Mouse (Mus musculus) midbrain, embryonic 11.5 days (tissue): ENCODE measurements around the gene Cwc22. TPM values are rescaled to one million over a fixed set of nuclear protein-coding genes. Genes with fewer than 3 reads are reported as not detected.

Experiments
- ATAC-seq: fragments of 200-750 bp; cut with Nextera tagmentation; 2 replicates; pipeline ENCODE4 v1.8.0; 2017; ENCODE audit warnings: moderate TSS enrichment, moderate library complexity; ENCODE audit not compliant: low FRiP score
- DNase-seq: peaks from one replicate; pipeline ENCODE4 v3.0.0; 2015; ENCODE audit warnings: low spot score; ENCODE audit errors: missing footprints
- H3K27ac ChIP-seq: fragments of 300-500 bp; sonication (generic); 2 replicates; pipeline ENCODE4 v1.5.1; 2014; ENCODE audit warnings: low read depth, low read length
- H3K27me3 ChIP-seq: fragments of 300-500 bp; sonication (generic); 2 replicates; pipeline ENCODE4 v1.6.1; 2014; ENCODE audit warnings: mild to moderate bottlenecking, low read length, moderate library complexity, mixed read lengths; ENCODE audit not compliant: control insufficient read depth, insufficient read depth
- H3K36me3 ChIP-seq: fragments of 300-500 bp; sonication (generic); 2 replicates; pipeline ENCODE4 v1.6.1; 2014; ENCODE audit warnings: mild to moderate bottlenecking, low read length, moderate library complexity, mixed read lengths; ENCODE audit not compliant: control insufficient read depth, insufficient read depth
- H3K4me1 ChIP-seq: fragments of 300-500 bp; sonication (generic); 2 replicates; pipeline ENCODE4 v1.6.1; 2014; ENCODE audit warnings: low read length; ENCODE audit not compliant: control insufficient read depth, insufficient read depth
- H3K4me2 ChIP-seq: fragments of 300-500 bp; sonication (generic); 2 replicates; pipeline ENCODE4 v1.6.1; 2014; ENCODE audit warnings: mild to moderate bottlenecking, moderate library complexity
- H3K4me3 ChIP-seq: fragments of 300-500 bp; sonication (generic); 2 replicates; pipeline ENCODE4 v1.5.1; 2014; ENCODE audit warnings: low read depth, low read length
- H3K9ac ChIP-seq: fragments of 300-500 bp; sonication (generic); 2 replicates; pipeline ENCODE4 v1.6.1; 2014; ENCODE audit warnings: low read length
- H3K9me3 ChIP-seq: fragments of 300-500 bp; sonication (generic); 2 replicates; pipeline ENCODE4 v1.6.1; 2016; ENCODE audit warnings: low read length; ENCODE audit not compliant: control insufficient read depth
- WGBS: fragments of 180-500 bp; shearing (Covaris S2); extraction: QIAGEN DNeasy Blood & Tissue Kit; methylation state at CpG from one replicate; pipeline ENCODE4 v1.1.7; 2014; 5-methylcytosine and 5-hydroxymethylcytosine counted together
- polyA plus RNA-seq: library from polyadenylated mRNA; unstranded; fragments of >200 nt; fragmentation: Nextera tagmentation; extraction: Ambion mirVana; gene quantifications from 2 replicates; pipeline ENCODE4 v1.2.1, GENCODE M21; 2014

The Cwc22 gene
- polyA plus RNA-seq, 1 experiment from 2014 or later = 38.5 TPM

DNA sequence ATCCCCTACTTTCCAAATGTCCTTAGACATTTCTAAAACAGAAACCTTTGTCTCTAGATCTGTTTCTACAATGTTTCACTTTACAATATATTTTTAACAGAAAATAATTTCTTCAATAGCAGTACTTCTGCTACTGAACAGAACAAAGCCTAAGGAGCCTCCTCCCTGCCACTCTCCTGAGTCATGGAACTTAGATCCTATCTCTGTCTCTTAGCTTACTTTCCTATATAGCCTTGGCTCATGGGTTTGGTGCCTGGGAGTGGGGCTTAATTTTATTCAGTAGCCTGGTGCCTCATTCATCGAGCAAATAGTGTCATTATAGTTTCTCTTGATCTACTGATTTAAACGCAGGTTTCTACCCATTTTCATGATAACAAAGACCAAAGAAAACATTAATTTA is 4.2 kb downstream of the Cwc22 start:
- no peak for ATAC-seq

DNA sequence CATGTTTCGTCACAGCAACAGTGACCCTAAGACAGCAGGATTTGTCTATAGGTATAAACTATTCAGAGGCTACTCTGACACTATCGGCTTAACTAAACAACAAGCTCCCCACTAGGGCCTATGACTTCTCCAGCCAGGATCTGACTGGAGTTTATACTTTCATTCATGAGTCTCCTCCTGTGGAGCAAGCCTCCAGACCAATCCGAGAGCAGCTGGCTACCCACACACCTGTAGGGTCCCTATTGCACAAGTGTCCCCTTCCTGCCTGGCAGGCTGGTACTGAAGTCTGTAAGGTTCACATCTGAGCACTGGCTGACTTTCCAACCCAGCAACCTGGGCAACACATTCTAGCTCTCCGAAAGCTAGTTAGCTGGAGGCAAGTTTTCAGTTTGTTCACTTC is 7.9 kb downstream of the Cwc22 start:
- DNase-seq (no peak), ATAC-seq (no peak)
- Histone ChIP-seq H3K27me3 (no peaks in the 10 kb centered on the region), H3K27ac (no peak overlapping the region), H3K36me3 (peaks cover 3% of the 10 kb centered on the region), H3K9me3 (no peaks in the 10 kb centered on the region), H3K9ac (no peak overlapping the region), H3K4me2 (no peak overlapping the region), H3K4me3 (no peak overlapping the region), H3K4me1 (no peaks in the 10 kb centered on the region)
- WGBS = 95% methylated on average over 4 of the region's 4 CpGs

More for the DNA sequence above, 4.2 kb downstream of the Cwc22 start:
- H3K36me3 ChIP-seq = no peaks in the 10 kb centered on the region
- H3K4me1 ChIP-seq = peaks cover 7% of the 10 kb centered on the region
- H3K4me3 ChIP-seq = no peak overlapping the region
- no peak overlapping the region for H3K27ac ChIP-seq
- no peaks in the 10 kb centered on the region for H3K27me3 ChIP-seq
- DNase-seq = no peak
- H3K9me3 ChIP-seq = no peaks in the 10 kb centered on the region
- H3K4me2 ChIP-seq = no peak overlapping the region
- no peak overlapping the region for H3K9ac ChIP-seq
- WGBS = 91% methylated on average over 2 of the region's 2 CpGs

DNA sequence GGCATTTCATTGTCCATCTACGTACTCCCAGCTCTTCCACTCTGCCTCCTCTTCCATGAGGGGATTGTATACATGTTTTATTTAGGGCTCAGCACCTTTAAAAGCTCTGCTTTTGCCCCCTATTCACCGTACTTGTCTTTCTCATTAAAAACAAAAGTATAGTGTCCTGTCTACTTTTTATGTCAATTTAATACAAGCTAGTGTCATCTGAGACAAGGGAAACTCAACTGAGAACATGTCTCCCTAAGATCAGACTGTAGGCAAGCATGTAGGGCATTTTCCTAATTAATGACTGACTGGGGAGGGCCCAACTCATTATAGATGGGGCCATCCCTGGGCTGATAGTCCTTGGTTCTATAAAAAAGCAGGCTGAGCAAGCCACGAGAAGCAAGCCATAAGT is 8.4 kb downstream of the Cwc22 start:
- Histone ChIP-seq H3K9ac (no peak overlapping the region), H3K4me1 (no peaks in the 10 kb centered on the region), H3K27ac (no peak overlapping the region), H3K9me3 (no peaks in the 10 kb centered on the region), H3K4me3 (no peak overlapping the region), H3K4me2 (no peak overlapping the region), H3K27me3 (no peaks in the 10 kb centered on the region), H3K36me3 (peaks cover 3% of the 10 kb centered on the region)
- DNase-seq = no peak
- ATAC-seq = no peak
- 88% methylated on average over 3 of the region's 3 CpGs for WGBS

DNA sequence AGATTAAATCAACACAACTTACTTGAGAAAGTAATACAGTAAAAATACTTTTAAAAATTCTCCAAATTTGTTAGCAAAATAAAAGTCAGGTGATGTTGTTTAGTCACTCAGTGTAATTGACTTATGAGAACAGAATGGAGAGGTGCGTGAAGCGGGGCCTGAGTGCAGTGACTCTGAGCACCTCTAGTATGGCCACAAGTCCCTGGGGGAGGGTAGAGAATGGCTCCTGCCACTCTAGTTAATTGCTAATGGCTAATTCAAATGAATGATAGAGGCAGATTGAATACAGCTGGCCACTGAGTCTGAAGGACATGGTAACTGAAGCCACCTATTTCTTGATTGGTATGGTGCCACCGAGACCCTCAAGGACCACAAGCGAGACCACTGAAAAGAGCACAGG is 12.0 kb downstream of the Cwc22 start:
- Histone ChIP-seq H3K4me2 (no peak overlapping the region), H3K36me3 (peaks cover 3% of the 10 kb centered on the region), H3K27me3 (no peaks in the 10 kb centered on the region), H3K4me1 (no peaks in the 10 kb centered on the region), H3K9ac (no peak overlapping the region), H3K9me3 (no peaks in the 10 kb centered on the region), H3K4me3 (no peak overlapping the region), H3K27ac (no peak overlapping the region)
- WGBS = 95% methylated on average over 4 of the region's 4 CpGs
- no peak for DNase-seq
- no peak for ATAC-seq

DNA sequence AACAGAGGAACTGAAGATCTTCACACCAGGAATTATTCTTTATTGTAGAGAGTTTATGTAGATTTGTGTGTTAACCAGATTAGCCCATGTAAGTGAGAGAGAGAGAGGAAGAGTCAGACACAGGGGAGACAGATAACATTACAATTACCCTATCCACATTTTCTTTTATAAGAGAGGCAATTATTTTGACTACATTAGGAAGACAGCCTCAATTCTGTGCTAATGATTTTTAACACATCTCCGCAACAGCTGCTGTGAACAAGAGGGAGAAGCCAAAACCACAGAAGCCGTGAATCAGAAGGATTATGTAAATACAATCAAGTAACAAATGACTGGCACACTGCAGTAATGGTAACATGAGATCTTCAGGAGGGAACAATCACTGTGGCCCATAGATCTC is 12.5 kb downstream of the Cwc22 start:
- H3K4me3 ChIP-seq = no peak overlapping the region
- no peak overlapping the region for H3K4me2 ChIP-seq
- H3K4me1 ChIP-seq = no peaks in the 10 kb centered on the region
- no peaks in the 10 kb centered on the region for H3K27me3 ChIP-seq
- H3K36me3 ChIP-seq = peaks cover 4% of the 10 kb centered on the region
- H3K27ac ChIP-seq = no peak overlapping the region
- ATAC-seq (no peak), DNase-seq (no peak)
- WGBS = 69% methylated on average over 2 of the region's 2 CpGs
- H3K9me3 ChIP-seq = no peaks in the 10 kb centered on the region
- no peak overlapping the region for H3K9ac ChIP-seq

DNA sequence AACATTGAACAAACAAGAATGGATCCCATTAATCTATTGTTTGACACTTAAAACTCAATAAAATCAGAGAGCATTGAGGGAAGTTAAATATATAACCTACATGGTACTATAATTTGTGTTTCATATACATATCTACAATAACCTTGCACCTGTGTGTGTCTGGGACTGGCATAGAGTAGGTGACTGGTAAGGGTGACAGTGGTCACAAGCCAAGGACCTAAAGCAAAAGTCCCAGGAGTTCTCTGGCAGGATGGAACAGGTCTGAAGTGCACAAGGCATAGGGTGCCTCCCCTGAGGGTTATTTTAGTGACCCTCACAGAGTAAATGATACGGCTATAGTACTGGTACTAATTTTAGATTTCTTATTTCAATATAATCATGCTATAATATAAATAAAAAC is 14.2 kb downstream of the Cwc22 start:
- H3K4me1 ChIP-seq = no peaks in the 10 kb centered on the region
- H3K4me3 ChIP-seq = no peak overlapping the region
- ATAC-seq = no peak
- no peak overlapping the region for H3K9ac ChIP-seq
- H3K36me3 ChIP-seq = peaks cover 5% of the 10 kb centered on the region
- H3K27me3 ChIP-seq = no peaks in the 10 kb centered on the region
- WGBS = 93% methylated on average over 1 of the region's 1 CpGs
- no peaks in the 10 kb centered on the region for H3K9me3 ChIP-seq
- H3K27ac ChIP-seq = no peak overlapping the region
- no peak overlapping the region for H3K4me2 ChIP-seq
- DNase-seq = no peak

DNA sequence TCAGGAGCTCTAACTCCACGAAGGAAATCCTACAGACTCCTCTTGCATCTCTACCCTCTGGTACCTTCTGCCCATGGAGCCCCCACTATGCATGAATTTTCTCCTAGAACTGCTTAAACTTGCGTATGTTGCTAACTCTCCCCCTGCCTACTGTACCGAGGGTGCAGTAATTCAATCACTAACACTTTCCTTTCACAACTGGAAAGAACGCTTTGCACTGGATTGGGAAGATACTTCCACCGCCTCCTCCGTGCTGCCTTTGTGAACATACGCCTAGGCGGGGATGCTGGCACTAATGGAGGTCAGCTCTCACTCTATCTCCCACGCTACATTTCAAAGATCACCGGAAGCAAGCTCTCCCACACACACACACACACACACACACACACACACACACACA is 17.8 kb downstream of the Cwc22 start:
- H3K36me3 ChIP-seq = peaks cover 7% of the 10 kb centered on the region
- 95% methylated on average over 10 of the region's 10 CpGs for WGBS
- DNase-seq = no peak

DNA sequence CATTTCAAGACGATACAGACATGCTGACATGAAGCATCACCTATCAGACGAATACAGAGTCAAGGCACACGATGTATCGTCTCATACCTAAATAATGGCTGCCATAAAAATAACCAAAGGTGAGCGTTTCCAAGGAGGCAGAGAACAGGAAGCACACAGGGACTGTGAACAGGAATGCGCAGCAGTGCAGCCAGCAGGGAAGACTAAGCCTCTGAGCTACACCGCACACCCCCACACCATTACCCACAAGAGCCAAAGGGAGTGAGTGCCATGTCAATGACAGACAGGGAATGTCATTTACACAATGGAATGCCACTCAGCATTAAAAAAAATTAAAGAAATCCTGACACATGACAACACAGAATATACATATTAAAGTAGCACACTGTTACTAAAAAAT is 19.7 kb downstream of the Cwc22 start:
- ATAC-seq (no peak), DNase-seq (no peak)
- H3K4me2 ChIP-seq = no peak overlapping the region
- H3K4me1 ChIP-seq = no peaks in the 10 kb centered on the region
- no peak overlapping the region for H3K27ac ChIP-seq
- no peaks in the 10 kb centered on the region for H3K9me3 ChIP-seq
- WGBS = 96% methylated on average over 7 of the region's 7 CpGs
- no peaks in the 10 kb centered on the region for H3K27me3 ChIP-seq
- no peak overlapping the region for H3K4me3 ChIP-seq
- H3K36me3 ChIP-seq = peaks cover 9% of the 10 kb centered on the region
- no peak overlapping the region for H3K9ac ChIP-seq

More for the DNA sequence above, 17.8 kb downstream of the Cwc22 start:
- no peaks in the 10 kb centered on the region for H3K27me3 ChIP-seq
- H3K27ac ChIP-seq = no peak overlapping the region
- no peak overlapping the region for H3K9ac ChIP-seq
- no peak overlapping the region for H3K4me2 ChIP-seq
- no peaks in the 10 kb centered on the region for H3K9me3 ChIP-seq
- H3K4me1 ChIP-seq = no peaks in the 10 kb centered on the region
- ATAC-seq = no peak
- H3K4me3 ChIP-seq = no peak overlapping the region

DNA sequence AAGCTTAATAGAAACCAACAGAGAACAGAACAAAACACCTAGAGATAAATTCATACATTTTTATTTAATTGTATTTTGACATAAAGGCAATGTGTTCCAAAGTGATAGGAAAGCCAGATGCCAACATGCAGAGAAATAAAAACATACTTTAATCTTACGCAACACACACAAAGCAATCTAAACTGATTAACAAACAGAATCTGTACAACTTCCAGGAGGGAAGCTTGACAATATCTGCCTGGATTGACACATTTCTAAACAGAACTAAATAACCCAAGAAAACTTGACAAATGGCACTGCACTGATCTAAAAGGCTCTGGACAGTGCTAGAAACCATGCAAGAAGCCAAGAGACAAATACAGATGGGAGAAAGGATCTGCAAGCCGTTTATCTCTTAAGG is 20.2 kb downstream of the Cwc22 start:
- 95% methylated on average over 2 of the region's 2 CpGs for WGBS
- ATAC-seq (no peak), DNase-seq (no peak)
- H3K27ac ChIP-seq = no peak overlapping the region
- H3K9me3 ChIP-seq = no peaks in the 10 kb centered on the region
- H3K36me3 ChIP-seq = peaks cover 9% of the 10 kb centered on the region
- no peak overlapping the region for H3K4me2 ChIP-seq
- H3K27me3 ChIP-seq = no peaks in the 10 kb centered on the region
- no peak overlapping the region for H3K4me3 ChIP-seq
- no peak overlapping the region for H3K9ac ChIP-seq
- no peaks in the 10 kb centered on the region for H3K4me1 ChIP-seq
